Mouse (Mus musculus): ENCODE measurements around the gene Dach1. TPM values are rescaled to one million over a fixed set of nuclear protein-coding genes. Genes with fewer than 3 reads are reported as not detected.

The Dach1 gene
- polyA plus RNA-seq, 2 experiments: 7.4 to 8.0 TPM

DNA sequence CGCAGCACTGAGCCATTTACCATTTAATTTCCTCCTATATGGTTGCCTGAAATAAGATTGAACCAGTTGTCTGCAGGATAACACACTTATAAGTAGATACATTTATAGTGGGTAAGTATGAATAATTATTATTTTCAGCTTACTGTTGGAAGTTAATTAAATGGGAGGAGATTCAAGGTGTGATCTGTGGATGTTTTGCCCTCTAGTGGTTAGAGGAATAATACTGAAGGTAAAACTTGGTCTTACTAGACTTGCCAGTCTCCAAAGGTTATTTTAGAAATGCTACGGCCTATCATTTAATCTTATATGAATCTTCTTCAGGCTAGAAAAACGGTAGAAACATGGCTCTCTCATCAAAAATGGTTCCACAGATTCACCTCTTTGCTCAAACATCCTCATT, 339.7 kb downstream of the Dach1 start:
- H3K4me3 ChIP-seq (replicated peaks; ENCODE audit: low read length): no peak overlapping the region
- ATAC-seq (ENCODE audit: low FRiP score, low read depth) (no peak), DNase-seq (ENCODE audit: low spot score) (no peak)
- no peak overlapping the region for H3K4me2 ChIP-seq (replicated peaks; ENCODE audit: low read depth, low read length, severe bottlenecking)
- no peaks in the 10 kb centered on the region for H3K9me3 ChIP-seq (ENCODE audit: control insufficient read depth, low read length)
- WGBS: 86% methylated on average over 3 of the region's 3 CpGs
- H3K36me3 ChIP-seq (ENCODE audit: control insufficient read depth, insufficient read depth, low read length): no peaks in the 10 kb centered on the region; the same call in 1 of the 2 replicates
- H3K27ac ChIP-seq (replicated peaks; ENCODE audit: low read depth, low read length): no peak overlapping the region
- no peaks in the 10 kb centered on the region for H3K27me3 ChIP-seq (ENCODE audit: control insufficient read depth, insufficient read depth, low read length)
- no peaks in the 10 kb centered on the region for H3K4me1 ChIP-seq (ENCODE audit: control insufficient read depth, insufficient read depth, low read length)
- no peak for TF ChIP-seq POLR2A (IDR thresholded peaks at IDR 0.05; ENCODE audit: borderline replicate concordance, extremely low read depth, insufficient read depth, insufficient read length)
- H3K9ac ChIP-seq (ENCODE audit: low read depth, low read length, severe bottlenecking): no peak overlapping the region

DNA sequence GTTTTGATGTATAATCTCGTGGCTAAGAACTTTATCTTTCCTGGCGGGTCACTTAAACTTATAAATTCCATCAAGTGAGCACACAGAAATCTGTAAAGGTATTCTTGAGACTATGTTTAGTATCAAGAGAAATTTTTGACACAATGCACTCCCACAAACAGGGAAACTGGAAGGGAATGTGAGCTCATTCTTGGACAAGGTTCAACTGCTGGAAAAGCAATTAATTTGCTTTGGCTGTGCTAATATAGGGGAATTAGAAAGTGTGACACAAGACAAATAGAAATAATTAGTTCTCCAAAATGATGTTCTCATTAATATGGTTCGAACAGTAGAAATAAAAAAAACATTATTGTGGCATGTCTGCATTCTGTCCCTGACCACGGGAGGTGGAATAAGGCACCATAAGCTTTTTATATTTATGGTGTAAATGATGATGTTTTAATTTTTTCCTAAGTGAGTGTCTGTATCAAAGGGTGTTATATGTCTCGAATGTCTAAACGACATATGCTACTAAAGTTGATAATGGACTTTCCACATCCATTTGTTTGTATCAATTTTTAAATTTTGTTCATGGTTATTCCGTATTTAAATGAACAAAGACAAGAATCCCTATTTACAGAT, 354.9 kb downstream of the Dach1 start:
- Histone ChIP-seq H3K27me3 (ENCODE audit: control insufficient read depth, insufficient read depth, low read length) (no peaks in the 10 kb centered on the region), H3K36me3 (ENCODE audit: control insufficient read depth, insufficient read depth, low read length) (no peaks in the 10 kb centered on the region)
- ATAC-seq (ENCODE audit: low FRiP score, low read depth): no peak

DNA sequence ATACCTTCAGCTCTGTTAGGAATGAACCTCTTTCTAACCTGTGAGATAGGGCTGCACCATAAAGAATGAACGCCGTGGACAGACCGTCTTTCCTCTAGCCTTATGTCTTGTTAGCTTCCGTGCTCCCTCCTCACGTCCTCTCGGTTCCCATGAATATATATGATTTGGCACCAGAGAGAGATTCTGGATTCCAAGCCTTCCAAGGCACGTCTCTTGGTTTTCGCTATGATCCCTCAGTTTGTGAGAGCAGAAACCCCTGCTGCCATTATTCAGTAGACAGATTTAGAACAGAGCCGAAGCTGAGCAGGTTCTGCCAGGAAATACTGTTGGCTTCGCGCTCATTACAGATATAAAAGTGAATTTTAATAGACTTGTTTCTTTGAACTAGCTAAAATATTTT, 356.0 kb downstream of the Dach1 start:
- Histone ChIP-seq H3K27me3 (ENCODE audit: control insufficient read depth, insufficient read depth, low read length) (no peaks in the 10 kb centered on the region), H3K4me1 (ENCODE audit: control insufficient read depth, insufficient read depth, low read length) (no peaks in the 10 kb centered on the region), H3K4me2 (replicated peaks; ENCODE audit: low read depth, low read length, severe bottlenecking) (no peak overlapping the region), H3K4me3 (replicated peaks; ENCODE audit: low read length) (no peak overlapping the region), H3K9me3 (ENCODE audit: control insufficient read depth, low read length) (no peaks in the 10 kb centered on the region), H3K36me3 (ENCODE audit: control insufficient read depth, insufficient read depth, low read length) (no peaks in the 10 kb centered on the region), H3K9ac (ENCODE audit: low read depth, low read length, severe bottlenecking) (no peak overlapping the region), H3K27ac (replicated peaks; ENCODE audit: low read depth, low read length) (no peak overlapping the region)
- no peak for DNase-seq (ENCODE audit: low spot score)
- TF ChIP-seq POLR2A (IDR thresholded peaks at IDR 0.05; ENCODE audit: borderline replicate concordance, extremely low read depth, insufficient read depth, insufficient read length): no peak
- WGBS: 64% methylated on average over 11 of the region's 11 CpGs
- no peak for ATAC-seq (ENCODE audit: low FRiP score, low read depth)

More for the DNA sequence above, 354.9 kb downstream of the Dach1 start:
- WGBS: 71% methylated on average over 7 of the region's 7 CpGs
- H3K9me3 ChIP-seq (ENCODE audit: control insufficient read depth, low read length): no peaks in the 10 kb centered on the region
- no peak overlapping the region for H3K4me2 ChIP-seq (replicated peaks; ENCODE audit: low read depth, low read length, severe bottlenecking)
- H3K27ac ChIP-seq (replicated peaks; ENCODE audit: low read depth, low read length): no peak overlapping the region
- peak; percentile 19 for DNase-seq (ENCODE audit: low spot score)
- no peak for TF ChIP-seq POLR2A (IDR thresholded peaks at IDR 0.05; ENCODE audit: borderline replicate concordance, extremely low read depth, insufficient read depth, insufficient read length)
- H3K4me3 ChIP-seq (replicated peaks; ENCODE audit: low read length): no peak overlapping the region
- no peaks in the 10 kb centered on the region for H3K4me1 ChIP-seq (ENCODE audit: control insufficient read depth, insufficient read depth, low read length)
- H3K9ac ChIP-seq (ENCODE audit: low read depth, low read length, severe bottlenecking): no peak overlapping the region

DNA sequence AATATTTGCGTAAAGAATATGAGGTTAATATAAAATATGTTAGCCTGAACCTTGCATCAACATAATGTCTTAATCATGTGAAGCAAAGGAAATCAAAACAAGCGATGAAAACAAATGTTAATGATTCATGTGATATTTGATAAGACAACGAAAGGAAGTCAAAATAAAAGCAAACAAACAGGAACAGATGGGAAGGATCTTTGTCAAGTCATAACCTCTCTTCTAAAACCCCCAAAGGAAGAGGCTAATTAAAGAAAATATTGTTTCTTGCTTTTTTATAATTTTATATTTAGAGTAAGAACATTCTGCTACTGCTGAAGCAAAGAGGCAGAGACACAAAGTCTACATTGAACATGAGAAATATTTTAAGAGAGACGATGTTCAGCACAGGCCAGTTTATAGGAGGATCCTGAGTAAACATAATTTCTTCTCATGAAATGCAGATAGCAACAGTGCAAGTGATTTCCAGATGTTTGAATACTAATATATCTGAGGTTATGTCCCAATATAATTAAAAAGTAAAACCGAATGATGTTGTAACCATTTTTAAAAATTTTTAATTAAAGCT, 374.1 kb downstream of the Dach1 start:
- Histone ChIP-seq H3K27me3 (ENCODE audit: control insufficient read depth, insufficient read depth, low read length) (no peaks in the 10 kb centered on the region), H3K4me2 (replicated peaks; ENCODE audit: low read depth, low read length, severe bottlenecking) (no peak overlapping the region), H3K9ac (ENCODE audit: low read depth, low read length, severe bottlenecking) (no peak overlapping the region), H3K4me1 (ENCODE audit: control insufficient read depth, insufficient read depth, low read length) (no peaks in the 10 kb centered on the region), H3K9me3 (ENCODE audit: control insufficient read depth, low read length) (no peaks in the 10 kb centered on the region), H3K4me3 (replicated peaks; ENCODE audit: low read length) (no peak overlapping the region), H3K36me3 (ENCODE audit: control insufficient read depth, insufficient read depth, low read length) (no peaks in the 10 kb centered on the region), H3K27ac (replicated peaks; ENCODE audit: low read depth, low read length) (no peak overlapping the region)
- DNase-seq (ENCODE audit: low spot score): no peak
- ATAC-seq (ENCODE audit: low FRiP score, low read depth): no peak
- TF ChIP-seq POLR2A (IDR thresholded peaks at IDR 0.05; ENCODE audit: borderline replicate concordance, extremely low read depth, insufficient read depth, insufficient read length): no peak
- 85% methylated on average over 5 of the region's 5 CpGs for WGBS

DNA sequence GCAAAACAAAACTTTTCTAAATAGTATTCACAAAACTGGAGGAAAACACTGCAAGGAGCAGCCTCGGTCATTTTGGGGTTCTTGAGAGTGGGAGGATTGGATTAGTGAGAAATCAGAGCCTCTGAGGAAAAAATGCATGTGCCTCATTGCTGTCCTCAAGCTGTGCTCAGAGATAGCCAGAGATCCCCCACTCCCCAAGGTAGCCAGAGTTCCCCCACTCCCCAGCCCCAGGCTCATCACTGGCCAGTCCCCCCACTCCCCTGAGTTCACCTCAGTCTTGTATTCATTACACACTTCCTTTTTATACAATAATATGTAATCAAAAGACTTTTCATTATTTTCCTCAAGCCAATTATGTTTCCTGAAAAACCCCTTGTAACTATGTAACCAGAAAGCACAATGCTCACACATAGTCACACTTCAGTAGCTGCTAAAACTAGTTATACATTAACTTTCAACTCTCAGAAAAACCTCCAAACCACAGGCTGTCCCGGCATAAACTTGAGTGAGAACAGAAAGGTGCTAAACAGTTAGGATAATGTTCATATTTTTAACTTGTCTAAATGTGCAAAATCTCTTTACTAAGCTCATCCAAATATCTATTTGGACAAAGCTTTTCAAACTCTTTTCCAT, 395.3 kb downstream of the Dach1 start:
- no peaks in the 10 kb centered on the region for H3K27me3 ChIP-seq (ENCODE audit: control insufficient read depth, insufficient read depth, low read length)
- H3K36me3 ChIP-seq (ENCODE audit: control insufficient read depth, insufficient read depth, low read length): no peaks in the 10 kb centered on the region
- no peaks in the 10 kb centered on the region for H3K4me1 ChIP-seq (ENCODE audit: control insufficient read depth, insufficient read depth, low read length)
- TF ChIP-seq POLR2A (IDR thresholded peaks at IDR 0.05; ENCODE audit: borderline replicate concordance, extremely low read depth, insufficient read depth, insufficient read length): no peak
- no peak overlapping the region for H3K9ac ChIP-seq (ENCODE audit: low read depth, low read length, severe bottlenecking)
- H3K4me3 ChIP-seq (replicated peaks; ENCODE audit: low read length): no peak overlapping the region
- peaks cover 13% of the 10 kb centered on the region; the same call in 1 of the 2 replicates for H3K9me3 ChIP-seq (ENCODE audit: control insufficient read depth, low read length)
- 79% methylated on average over 2 of the region's 2 CpGs for WGBS
- ATAC-seq (ENCODE audit: low FRiP score, low read depth) (no peak), DNase-seq (ENCODE audit: low spot score) (no peak)
- H3K27ac ChIP-seq (replicated peaks; ENCODE audit: low read depth, low read length): no peak overlapping the region
- no peak overlapping the region for H3K4me2 ChIP-seq (replicated peaks; ENCODE audit: low read depth, low read length, severe bottlenecking)

All from limb, embryonic 14.5 days (tissue).